Mouse (Mus musculus): ENCODE measurements at regions not wholly inside any gene's neighbourhood (a gene's known extent, or its start where the extent isn't known, plus 50 kb on each side); places are given as distances from the start of the nearest gene placed in this dataset.

DNA sequence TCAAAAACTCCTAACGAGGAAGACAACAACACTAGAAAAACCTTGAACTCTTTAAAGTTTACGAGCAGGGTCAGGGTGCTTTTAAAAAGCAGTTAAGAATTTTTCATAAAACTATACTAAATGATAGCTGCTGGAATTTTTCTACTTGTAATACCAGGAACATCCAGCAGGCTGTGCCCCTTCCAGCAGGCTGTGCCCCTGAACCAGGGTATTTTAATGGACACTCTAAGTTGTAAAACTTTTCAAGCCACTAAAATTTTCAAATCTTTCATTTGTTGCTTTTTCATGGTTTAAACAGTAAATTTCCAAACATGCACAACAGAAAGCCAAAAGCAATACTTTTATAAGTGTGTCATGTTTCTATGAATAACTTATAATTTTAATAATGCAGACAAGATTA, 68.2 kb upstream of the Gls start:
- Histone ChIP-seq H3K9ac (replicated peaks) (no peak overlapping the region), H3K36me3 (no peaks in the 10 kb centered on the region), H3K27ac (replicated peaks) (no peak overlapping the region), H3K4me2 (no peak overlapping the region), H3K9me3 (replicated peaks) (no peaks in the 10 kb centered on the region), H3K4me3 (replicated peaks) (no peak overlapping the region), H3K4me1 (0 out of 2 replicates have a peak, but pooled peaks cover 4% of the 10 kb centered on the region), H3K27me3 (replicated peaks) (no peaks in the 10 kb centered on the region)
- WGBS: 66% methylated on average over 2 of the region's 2 CpGs
- ATAC-seq (ENCODE audit: low FRiP score): no peak

GRCm38 (mm10) chr1:52299559-52299958, 66.5 kb upstream of the Gls start:
- Histone ChIP-seq H3K4me1 (no peaks in the 10 kb centered on the region), H3K4me3 (replicated peaks) (no peak overlapping the region), H3K27me3 (replicated peaks) (no peaks in the 10 kb centered on the region), H3K27ac (replicated peaks) (no peak overlapping the region), H3K36me3 (no peaks in the 10 kb centered on the region), H3K9ac (replicated peaks) (no peak overlapping the region), H3K9me3 (replicated peaks) (no peaks in the 10 kb centered on the region), H3K4me2 (no peak overlapping the region)
- peak; percentile 81 for ATAC-seq (ENCODE audit: low FRiP score)
- WGBS: 78% methylated on average over 7 of the region's 7 CpGs

DNA sequence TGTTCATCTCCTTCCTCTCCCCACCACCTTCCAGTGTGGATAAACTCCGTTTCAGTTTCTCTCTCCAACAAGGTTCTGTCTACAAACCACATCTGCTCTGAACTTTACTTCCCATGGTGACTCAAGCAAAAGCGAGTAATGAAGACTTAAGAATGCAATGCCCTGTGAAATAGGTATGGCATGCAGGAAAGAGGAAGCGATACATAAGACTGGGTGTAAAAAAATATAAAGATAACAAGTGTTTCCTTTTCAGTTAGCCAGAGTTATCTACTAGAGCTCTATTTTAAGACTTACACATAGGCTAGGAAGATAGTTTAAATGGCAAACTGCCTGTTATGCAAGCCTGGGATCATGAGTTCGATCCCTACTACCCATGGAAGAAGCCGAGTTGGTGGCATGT, 65.3 kb upstream of the Gls start:
- Histone ChIP-seq H3K4me3 (replicated peaks) (no peak overlapping the region), H3K9ac (replicated peaks) (no peak overlapping the region), H3K9me3 (replicated peaks) (no peaks in the 10 kb centered on the region), H3K27ac (replicated peaks) (no peak overlapping the region), H3K4me2 (no peak overlapping the region), H3K4me1 (no peaks in the 10 kb centered on the region), H3K36me3 (no peaks in the 10 kb centered on the region), H3K27me3 (replicated peaks) (no peaks in the 10 kb centered on the region)
- no peak for ATAC-seq (ENCODE audit: low FRiP score)
- 88% methylated on average over 5 of the region's 5 CpGs for WGBS

DNA sequence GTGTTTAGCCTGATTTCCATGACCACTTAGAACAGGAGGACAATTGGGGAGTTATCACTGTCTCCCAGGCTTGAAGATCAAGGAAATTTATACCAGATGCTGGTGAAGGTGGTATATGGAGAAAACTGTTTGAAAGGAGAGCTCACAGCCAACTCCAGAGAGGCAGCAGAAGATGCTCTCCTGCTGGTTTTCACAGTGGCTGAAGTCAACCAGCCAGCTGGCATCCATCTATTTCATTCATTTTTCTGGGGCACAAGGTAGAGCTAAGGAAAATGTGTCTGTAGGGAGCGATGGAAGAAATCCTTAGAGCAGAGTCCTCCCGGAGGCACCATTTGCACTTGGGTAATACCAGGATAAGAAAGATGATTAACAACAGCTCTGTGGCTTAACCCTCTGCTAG, 63.1 kb upstream of the Gls start:
- Histone ChIP-seq H3K27me3 (replicated peaks) (no peaks in the 10 kb centered on the region), H3K9me3 (replicated peaks) (no peaks in the 10 kb centered on the region), H3K4me2 (no peak overlapping the region), H3K36me3 (no peaks in the 10 kb centered on the region), H3K27ac (replicated peaks) (no peak overlapping the region), H3K4me1 (no peaks in the 10 kb centered on the region), H3K9ac (replicated peaks) (no peak overlapping the region), H3K4me3 (replicated peaks) (no peak overlapping the region)
- no peak for ATAC-seq (ENCODE audit: low FRiP score)
- WGBS: 75% methylated on average over 2 of the region's 2 CpGs

DNA sequence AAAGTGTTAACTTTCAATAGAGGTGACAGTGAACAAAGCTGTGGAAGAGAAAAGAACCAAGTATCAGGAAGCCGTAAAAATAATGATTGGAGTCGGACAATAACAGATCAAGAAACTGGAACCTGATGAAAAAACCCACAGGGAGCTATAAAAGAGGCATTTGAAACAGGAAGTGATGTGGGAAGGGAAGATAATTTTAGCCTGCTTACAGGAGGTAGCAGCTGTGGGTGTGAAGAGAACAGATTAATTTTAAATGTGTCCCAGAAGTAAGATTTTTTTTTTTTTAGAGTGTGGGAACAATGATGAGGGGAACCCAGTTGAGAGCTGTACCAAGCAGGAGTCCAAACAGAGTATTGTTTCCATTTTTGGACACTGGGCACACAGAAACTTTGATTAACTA, 61.5 kb upstream of the Gls start:
- H3K36me3 ChIP-seq: no peaks in the 10 kb centered on the region
- no peak overlapping the region for H3K4me3 ChIP-seq (replicated peaks)
- no peak for ATAC-seq (ENCODE audit: low FRiP score)
- H3K27ac ChIP-seq (replicated peaks): no peak overlapping the region
- H3K9ac ChIP-seq (replicated peaks): no peak overlapping the region
- no peaks in the 10 kb centered on the region for H3K9me3 ChIP-seq (replicated peaks)
- WGBS: 54% methylated on average over 2 of the region's 2 CpGs
- no peaks in the 10 kb centered on the region for H3K4me1 ChIP-seq
- no peaks in the 10 kb centered on the region for H3K27me3 ChIP-seq (replicated peaks)
- H3K4me2 ChIP-seq: no peak overlapping the region

DNA sequence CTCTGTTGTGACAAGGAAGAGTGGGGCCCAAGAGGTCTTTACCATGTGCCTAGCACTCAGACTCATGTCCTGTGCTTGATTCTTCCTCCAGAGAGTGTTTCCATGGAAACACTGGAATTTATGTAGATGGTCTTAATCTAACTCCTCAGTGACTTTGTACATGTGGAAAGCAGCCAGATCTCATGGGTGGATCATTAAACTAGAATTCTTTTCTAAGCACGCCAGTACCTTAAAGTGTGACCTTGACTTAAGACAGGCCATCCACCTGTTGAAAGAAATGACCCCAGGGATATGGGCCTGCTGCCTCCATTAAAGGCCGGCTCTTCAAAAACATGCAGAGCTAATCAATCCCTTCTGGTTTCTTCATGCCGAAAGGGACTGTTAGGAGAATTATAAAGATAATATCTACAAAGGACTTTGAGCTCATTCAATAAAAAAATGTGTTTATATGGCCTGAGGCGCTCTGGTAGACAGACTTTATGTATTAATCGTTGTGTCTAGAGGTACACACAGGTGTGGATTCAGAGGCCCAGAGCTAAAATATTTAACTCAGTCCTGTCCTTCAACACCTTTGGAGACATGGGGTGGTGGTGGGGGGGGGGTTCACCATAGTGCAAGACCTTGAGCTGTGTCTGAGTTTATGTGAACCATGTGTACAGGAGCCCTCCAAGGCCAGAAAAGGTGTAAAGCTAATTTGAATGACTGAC, 60.5 kb upstream of the Gls start:
- H3K4me3 ChIP-seq (replicated peaks): no peak overlapping the region
- H3K27ac ChIP-seq (replicated peaks): no peak overlapping the region
- H3K4me2 ChIP-seq: no peak overlapping the region
- H3K9ac ChIP-seq (replicated peaks): no peak overlapping the region
- H3K36me3 ChIP-seq: no peaks in the 10 kb centered on the region
- no peaks in the 10 kb centered on the region for H3K27me3 ChIP-seq (replicated peaks)
- WGBS: 84% methylated on average over 5 of the region's 5 CpGs
- no peaks in the 10 kb centered on the region for H3K9me3 ChIP-seq (replicated peaks)
- ATAC-seq (ENCODE audit: low FRiP score): no peak
- no peaks in the 10 kb centered on the region for H3K4me1 ChIP-seq
